ENCODE assay signal across 8 mouse cellular contexts in genomic region chr4:148607758-148608157, GRCm38 (mm10). TPM values are rescaled to one million over a fixed set of nuclear protein-coding genes. Genes with fewer than 3 reads are reported as not detected.
DNase-seq lines count a peak whose midpoint lies in the region; ATAC-seq and TF ChIP-seq lines count a peak whose summit lies in the region.

No protein-coding gene starts in this region.

- peak; percentile 68 for DNase-seq in hindbrain, embryonic 11.5 days (ENCODE audit: low spot score)
- peak; percentile 76 for DNase-seq in adipocyte (ENCODE audit: low spot score)
- peak; percentile 62 for DNase-seq in embryo, embryonic 11 days
- DNase-seq in layer of hippocampus, postnatal 25 days (ENCODE audit: extremely low spot score in 1 of 2, low spot score in 1 of 2) = peak; percentile 63 to 90
- peak; percentile 65 to 79 for DNase-seq in natural killer cell, adult 2 months (ENCODE audit: low spot score in 2 of 2)
- peak; percentile 84 for DNase-seq in thymus, adult 2 months

- no peak overlapping the region for H3K4me3 ChIP-seq in hindbrain, embryonic 11.5 days (ENCODE audit: low read depth, low read length)
- H3K4me3 ChIP-seq in hindbrain, embryonic 13.5 days = no peak overlapping the region
- H3K4me3 ChIP-seq in heart, embryonic 15.5 days = no peak overlapping the region
- H3K4me3 ChIP-seq in thymus, adult 2 months (ENCODE audit: control insufficient read depth, insufficient read depth, low read length) = no peak overlapping the region

- no peak overlapping the region for H3K4me2 ChIP-seq in hindbrain, embryonic 11.5 days (replicated peaks; ENCODE audit: low read depth, low read length)
- H3K4me2 ChIP-seq in hindbrain, embryonic 13.5 days = no peak overlapping the region
- H3K4me2 ChIP-seq in heart, embryonic 15.5 days = no peak overlapping the region

- no peaks in the 10 kb centered on the region for H3K4me1 ChIP-seq in hindbrain, embryonic 11.5 days (replicated peaks; ENCODE audit: control insufficient read depth, insufficient read depth, low read length)
- peaks cover 3% of the 10 kb centered on the region; the same call in 1 of the 2 replicates for H3K4me1 ChIP-seq in hindbrain, embryonic 13.5 days (replicated peaks)
- H3K4me1 ChIP-seq in heart, embryonic 15.5 days (replicated peaks) = peaks cover 23% of the 10 kb centered on the region
- H3K4me1 ChIP-seq in thymus, adult 2 months (replicated peaks; ENCODE audit: control insufficient read depth, insufficient read depth, low read length) = no peaks in the 10 kb centered on the region

- H3K36me3 ChIP-seq in hindbrain, embryonic 11.5 days (ENCODE audit: control insufficient read depth, insufficient read depth, low read length) = no peaks in the 10 kb centered on the region
- H3K36me3 ChIP-seq in hindbrain, embryonic 13.5 days = peaks cover 10% of the 10 kb centered on the region
- 0 out of 2 replicates have a peak, but pooled peaks cover 3% of the 10 kb centered on the region for H3K36me3 ChIP-seq in heart, embryonic 15.5 days
- no peaks in the 10 kb centered on the region for H3K36me3 ChIP-seq in thymus, adult 2 months (ENCODE audit: control insufficient read depth, insufficient read depth, low read length)

- H3K27ac ChIP-seq in hindbrain, embryonic 11.5 days (ENCODE audit: low read depth, low read length) = no peak overlapping the region
- H3K27ac ChIP-seq in hindbrain, embryonic 13.5 days = no peak overlapping the region
- 0 out of 2 replicates have a peak overlapping the region, but pooled peaks have one; percentile 50 for H3K27ac ChIP-seq in heart, embryonic 15.5 days
- no peak overlapping the region for H3K27ac ChIP-seq in thymus, adult 2 months (ENCODE audit: control insufficient read depth, insufficient read depth, low read length)

- ATAC-seq in hindbrain, embryonic 11.5 days (ENCODE audit: low FRiP score) = no peak
- ATAC-seq in hindbrain, embryonic 13.5 days (ENCODE audit: low FRiP score) = no peak
- ATAC-seq in heart, embryonic 15.5 days (replicated peaks; ENCODE audit: insufficient number of reproducible peaks, insufficient read depth, low FRiP score, low read depth) = no peak

- no peaks in the 10 kb centered on the region for H3K27me3 ChIP-seq in hindbrain, embryonic 11.5 days (ENCODE audit: control insufficient read depth, insufficient read depth, low read length)
- no peaks in the 10 kb centered on the region for H3K27me3 ChIP-seq in hindbrain, embryonic 13.5 days
- no peaks in the 10 kb centered on the region for H3K27me3 ChIP-seq in heart, embryonic 15.5 days
- H3K27me3 ChIP-seq in thymus, adult 2 months (ENCODE audit: control insufficient read depth, insufficient read depth, low read length) = no peaks in the 10 kb centered on the region

- 30% methylated on average over 5 of the region's 5 CpGs for WGBS in hindbrain, embryonic 11.5 days
- 22% methylated on average over 5 of the region's 5 CpGs for WGBS in hindbrain, embryonic 13.5 days
- 25% methylated on average over 5 of the region's 5 CpGs for WGBS in heart, embryonic 15.5 days
- WGBS in thymus, adult 2 months = 15% methylated on average over 5 of the region's 5 CpGs

- TF ChIP-seq CTCF in thymus, adult 2 months (IDR thresholded peaks at IDR 0.05; ENCODE audit: borderline replicate concordance, control insufficient read depth, extremely low read depth, insufficient read depth, low read length, poor library complexity) = peak; percentile 57; the same call in 1 of the 2 replicates

- H3K9me3 ChIP-seq in hindbrain, embryonic 11.5 days (ENCODE audit: control insufficient read depth, low read length) = no peaks in the 10 kb centered on the region
- no peaks in the 10 kb centered on the region for H3K9me3 ChIP-seq in hindbrain, embryonic 13.5 days
- no peaks in the 10 kb centered on the region for H3K9me3 ChIP-seq in heart, embryonic 15.5 days (replicated peaks)

- TF ChIP-seq POLR2A in thymus, adult 2 months (IDR thresholded peaks at IDR 0.05; ENCODE audit: control insufficient read depth, extremely low read depth, insufficient read depth, low read length, poor library complexity) = no peak

- no peak overlapping the region for H3K9ac ChIP-seq in hindbrain, embryonic 11.5 days (ENCODE audit: low read depth, low read length)
- no peak overlapping the region for H3K9ac ChIP-seq in hindbrain, embryonic 13.5 days
- H3K9ac ChIP-seq in heart, embryonic 15.5 days = no peak overlapping the region

RNA-seq across cellular contexts. Expression of gene Masp2, which starts 5.4 kb away (rescaled TPM):
- polyA plus RNA-seq in hindbrain, embryonic 11.5 days (2014; fragmentation: Nextera tagmentation; extraction: Ambion mirVana) = 0.15 and 0.25 TPM in 2 replicates
- polyA plus RNA-seq in hindbrain, embryonic 13.5 days (2015; fragmentation: Nextera tagmentation; extraction: Ambion mirVana) = 0.18 and 0.47 TPM in 2 replicates
- polyA plus RNA-seq in heart, embryonic 15.5 days (2015; fragmentation: Nextera tagmentation; extraction: Ambion mirVana) = 0.39 TPM in 1 of 2 replicates, not detected in the other
- total RNA-seq in layer of hippocampus, postnatal 25 days (2021) = 1 to 10 TPM; 3.0 to 3.9 TPM
- 3.8 and 4.0 TPM in 2 replicates for polyA plus RNA-seq in thymus, adult 2 months (2012; rRNA removed)

RNA-seq across cellular contexts. Expression of gene Srm, which starts 16.5 kb away (rescaled TPM):
- polyA plus RNA-seq in hindbrain, embryonic 11.5 days (2014; fragmentation: Nextera tagmentation; extraction: Ambion mirVana) = 156 and 160 TPM in 2 replicates
- polyA plus RNA-seq in hindbrain, embryonic 13.5 days (2015; fragmentation: Nextera tagmentation; extraction: Ambion mirVana) = 135 and 145 TPM in 2 replicates
- polyA plus RNA-seq in heart, embryonic 15.5 days (2015; fragmentation: Nextera tagmentation; extraction: Ambion mirVana) = 76.8 and 113 TPM in 2 replicates
- total RNA-seq in layer of hippocampus, postnatal 25 days (2021) = 10 to 100 TPM; 70.5 to 78.1 TPM
- polyA plus RNA-seq in thymus, adult 2 months (2012; rRNA removed) = 98.7 and 110 TPM in 2 replicates

RNA-seq across cellular contexts. Expression of gene Tardbp, which starts 19.1 kb away (rescaled TPM):
- 199 and 210 TPM in 2 replicates for polyA plus RNA-seq in hindbrain, embryonic 11.5 days (2014; fragmentation: Nextera tagmentation; extraction: Ambion mirVana)
- 238 and 243 TPM in 2 replicates for polyA plus RNA-seq in hindbrain, embryonic 13.5 days (2015; fragmentation: Nextera tagmentation; extraction: Ambion mirVana)
- polyA plus RNA-seq in heart, embryonic 15.5 days (2015; fragmentation: Nextera tagmentation; extraction: Ambion mirVana) = 153 and 176 TPM in 2 replicates
- total RNA-seq in layer of hippocampus, postnatal 25 days (2021) = 100 to 1,000 TPM; 188 to 216 TPM
- 217 and 252 TPM in 2 replicates for polyA plus RNA-seq in thymus, adult 2 months (2012; rRNA removed)

RNA-seq across cellular contexts. Expression of gene Gm572, which starts 35.4 kb away (rescaled TPM):
- not detected in 2 replicates for polyA plus RNA-seq in hindbrain, embryonic 11.5 days (2014; fragmentation: Nextera tagmentation; extraction: Ambion mirVana)
- polyA plus RNA-seq in hindbrain, embryonic 13.5 days (2015; fragmentation: Nextera tagmentation; extraction: Ambion mirVana) = not detected in 2 replicates
- 0.16 and 0.38 TPM in 2 replicates for polyA plus RNA-seq in heart, embryonic 15.5 days (2015; fragmentation: Nextera tagmentation; extraction: Ambion mirVana)
- total RNA-seq in layer of hippocampus, postnatal 25 days (2021) = not detected
- polyA plus RNA-seq in thymus, adult 2 months (2012; rRNA removed) = 0.31 and 0.34 TPM in 2 replicates

RNA-seq across cellular contexts. Expression of gene Exosc10, which starts 49.5 kb away (rescaled TPM):
- 93.9 and 106 TPM in 2 replicates for polyA plus RNA-seq in hindbrain, embryonic 11.5 days (2014; fragmentation: Nextera tagmentation; extraction: Ambion mirVana)
- polyA plus RNA-seq in hindbrain, embryonic 13.5 days (2015; fragmentation: Nextera tagmentation; extraction: Ambion mirVana) = 81.6 and 87.6 TPM in 2 replicates
- 56.4 and 71.5 TPM in 2 replicates for polyA plus RNA-seq in heart, embryonic 15.5 days (2015; fragmentation: Nextera tagmentation; extraction: Ambion mirVana)
- total RNA-seq in layer of hippocampus, postnatal 25 days (2021) = 10 to 100 TPM; 45.2 to 50.8 TPM
- polyA plus RNA-seq in thymus, adult 2 months (2012; rRNA removed) = 69.1 and 73.4 TPM in 2 replicates
